Mouse (Mus musculus) ES-E14 (cell line): Measurements from ENCODE around the gene Il2ra. TPM values are rescaled to one million over a fixed set of nuclear protein-coding genes. Genes with fewer than 3 reads are reported as not detected.

ENCODE experiments used
- DNase-seq: peaks from one replicate; pipeline ENCODE4 v3.0.0-alpha.2; 2013; ENCODE audit warnings: low read depth, low spot score
- H3K27ac ChIP-seq: 2 replicates; pipeline ENCODE4 v1.5.1; 2012; ENCODE audit warnings: low read depth, mild to moderate bottlenecking, low read length, moderate library complexity, mixed read lengths; ENCODE audit not compliant: poor library complexity, insufficient read depth, severe bottlenecking
- H3K36me3 ChIP-seq: 2 replicates; pipeline ENCODE4 v1.6.1; 2012; ENCODE audit warnings: mild to moderate bottlenecking, low read length, moderate library complexity, mixed read lengths; ENCODE audit not compliant: control insufficient read depth, poor library complexity, insufficient read depth, severe bottlenecking
- H3K4me1 ChIP-seq, 2 experiments: fragments of 150-350 bp in 1 of 2; sonication (generic) in 1 of 2; 2 replicates each; pipeline ENCODE4 v1.6.1; 2012; ENCODE audit warnings: low read length in 2 of 2, mild to moderate bottlenecking in 1 of 2, mixed read lengths in 1 of 2; ENCODE audit not compliant: control insufficient read depth in 2 of 2, insufficient read depth in 2 of 2, poor library complexity in 1 of 2
- H3K4me3 ChIP-seq, 2 experiments: fragments of 150-350 bp in 1 of 2; sonication (generic) in 1 of 2; 2 replicates each; pipeline ENCODE4 v1.5.1; 2012; ENCODE audit warnings: low read length in 2 of 2, low read depth in 1 of 2, mild to moderate bottlenecking in 1 of 2, mixed read lengths in 1 of 2; ENCODE audit not compliant: insufficient read depth in 1 of 2, poor library complexity in 1 of 2, severe bottlenecking in 1 of 2
- H3K9ac ChIP-seq: 2 replicates; pipeline ENCODE4 v1.6.1; 2012; ENCODE audit warnings: low read depth, mild to moderate bottlenecking, low read length, mixed read lengths; ENCODE audit not compliant: poor library complexity, insufficient read depth, severe bottlenecking
- H3K9me3 ChIP-seq: fragments of 150-350 bp; sonication (generic); 2 replicates; pipeline ENCODE4 v1.6.1; 2012; ENCODE audit warnings: low read depth, mild to moderate bottlenecking, low read length; ENCODE audit not compliant: control insufficient read depth, insufficient read depth
- CHD2 ChIP-seq: IDR thresholded peaks from 2 replicates; pipeline ENCODE4 v1.6.1; 2014; ENCODE audit warnings: mild to moderate bottlenecking, low read depth, low read length, inconsistent platforms
- HCFC1 ChIP-seq: IDR thresholded peaks from 2 replicates; pipeline ENCODE4 v1.6.1; 2012; ENCODE audit warnings: low read length, inconsistent platforms, borderline replicate concordance; ENCODE audit not compliant: insufficient read depth
- MAFK ChIP-seq: IDR thresholded peaks from 2 replicates; pipeline ENCODE4 v1.6.1; 2014; ENCODE audit warnings: mild to moderate bottlenecking, low read depth, low read length, inconsistent platforms; ENCODE audit not compliant: insufficient read depth
- ZC3H11A ChIP-seq: IDR thresholded peaks from 2 replicates; pipeline ENCODE4 v1.6.1; 2012; ENCODE audit warnings: low read depth, mild to moderate bottlenecking, inconsistent platforms, low read length, borderline replicate concordance
- ZNF384 ChIP-seq: IDR thresholded peaks from 2 replicates; pipeline ENCODE4 v1.6.1; 2012; ENCODE audit warnings: low read depth, low read length, inconsistent platforms
- in situ Hi-C, 2 experiments: fragments of 600-800 bp; cut with MboI; formaldehyde crosslinking; loops; one replicate each; pipeline ENCODE4 v1.15.1; 2025; ENCODE audit warnings: low sequenced_read_pairs in 2 of 2, inconsistent platforms in 1 of 2; ENCODE audit not compliant: unreplicated experiment in 2 of 2
- total RNA-seq: library from RNA; depleted of rRNA; stranded (reverse); fragments of 300-350 nt; gene quantifications from 2 replicates; pipeline ENCODE4 v1.2.3, GENCODE M21; 2012; rRNA removed

Gene Il2ra
- total RNA-seq, 1 experiment = not detected

- Histone ChIP-seq H3K4me3 (no peak overlapping the region), H3K9ac (no peak overlapping the region), H3K4me1 (peaks cover 0 to 2% of the 10 kb centered on the region in 2 experiments; a peak in 1 of 4 replicates), H3K36me3 (no peaks in the 10 kb centered on the region), H3K9me3 (no peaks in the 10 kb centered on the region), H3K27ac (no peak overlapping the region)
- DNase-seq = no peak
- no peak for TF ChIP-seq CHD2
- no peak for TF ChIP-seq MAFK
- TF ChIP-seq ZNF384 = no peak
- no peak for TF ChIP-seq ZC3H11A
- no peak for TF ChIP-seq HCFC1
- in situ Hi-C loops = no loop called here
These were observed 90.4 kb downstream of the Il2ra start for GRCm38 (mm10) chr2:11732978-11733377.

GRCm38 (mm10) chr2:11735853-11736252 is 93.2 kb downstream of the Il2ra start:
- peaks cover 0 to 2% of the 10 kb centered on the region in 2 experiments; a peak in 1 of 4 replicates for H3K4me1 ChIP-seq
- peaks cover 1% of the 10 kb centered on the region; the same call in 1 of the 2 replicates for H3K36me3 ChIP-seq
- TF ChIP-seq ZC3H11A (no peak), MAFK (no peak), CHD2 (no peak)
- no peak overlapping the region for H3K27ac ChIP-seq
- DNase-seq = no peak
- no peak overlapping the region for H3K9ac ChIP-seq
- H3K4me3 ChIP-seq = no peak overlapping the region
- in situ Hi-C loops = no loop called here
- no peaks in the 10 kb centered on the region for H3K9me3 ChIP-seq

- H3K27ac ChIP-seq = no peak overlapping the region
- no peak overlapping the region for H3K9ac ChIP-seq
- H3K36me3 ChIP-seq = peaks cover 11% of the 10 kb centered on the region; the same call in 1 of the 2 replicates
- H3K9me3 ChIP-seq = no peaks in the 10 kb centered on the region
- in situ Hi-C loops = no loop called here
- no peak overlapping the region for H3K4me3 ChIP-seq
- peaks cover 0 to 2% of the 10 kb centered on the region in 2 experiments; a peak in 1 of 4 replicates for H3K4me1 ChIP-seq
- TF ChIP-seq HCFC1 (no peak), ZC3H11A (no peak), MAFK (no peak), CHD2 (no peak)
- DNase-seq = no peak
These were observed 96.2 kb downstream of the Il2ra start for GRCm38 (mm10) chr2:11738794-11739193.

GRCm38 (mm10) chr2:11739516-11740051 is 97.0 kb downstream of the Il2ra start:
- Histone ChIP-seq H3K4me3 (no peak overlapping the region), H3K27ac (no peak overlapping the region), H3K36me3 (peaks cover 14% of the 10 kb centered on the region; the same call in 1 of the 2 replicates), H3K9ac (no peak overlapping the region), H3K4me1 (peaks cover 0 to 2% of the 10 kb centered on the region in 2 experiments; a peak in 1 of 4 replicates), H3K9me3 (no peaks in the 10 kb centered on the region)
- TF ChIP-seq ZC3H11A (no peak), HCFC1 (no peak), ZNF384 (no peak), CHD2 (no peak), MAFK (no peak)
- in situ Hi-C loops = no loop called here
- DNase-seq = no peak

Other genes with a start within 250 kb of the Il2ra start
- 18.9 and 19.6 TPM in 2 replicates for gene Pfkfb3, start 88.7 kb upstream of the Il2ra start, total RNA-seq
- 137 and 175 TPM in 2 replicates for gene Rbm17, start 38.7 kb upstream of the Il2ra start, total RNA-seq
- gene Gm17490, start 16.5 kb upstream of the Il2ra start, total RNA-seq = not detected in 2 replicates
- 0.90 and 2.4 TPM in 2 replicates for gene Il15ra, start 62.5 kb downstream of the Il2ra start, total RNA-seq
- 45.3 and 51.3 TPM in 2 replicates for gene Fbh1, start 134.8 kb downstream of the Il2ra start, total RNA-seq
- 33.6 and 44.6 TPM in 2 replicates for gene Ankrd16, start 135.1 kb downstream of the Il2ra start, total RNA-seq